Mouse (Mus musculus) thymus, adult 2 months (tissue): Measurements from ENCODE around the gene Tfdp1. TPM values are rescaled to one million over a fixed set of nuclear protein-coding genes. Genes with fewer than 3 reads are reported as not detected.

Experiments
- DNase-seq: peaks from one replicate; pipeline ENCODE4 v3.0.0; 2021
- H3K27ac ChIP-seq: fragments of 200-500 bp; 2 replicates; pipeline ENCODE4 v1.5.1; 2012; ENCODE audit warnings: low read length, control low read depth; ENCODE audit not compliant: control insufficient read depth, insufficient read depth
- H3K27me3 ChIP-seq: fragments of 200-500 bp; 2 replicates; pipeline ENCODE4 v1.6.1; 2012; ENCODE audit warnings: mild to moderate bottlenecking, low read length, moderate library complexity, mixed read lengths; ENCODE audit not compliant: control insufficient read depth, insufficient read depth
- H3K36me3 ChIP-seq: fragments of 200-500 bp; 2 replicates; pipeline ENCODE4 v1.6.1; 2012; ENCODE audit warnings: mild to moderate bottlenecking, low read length, moderate library complexity; ENCODE audit not compliant: control insufficient read depth, insufficient read depth
- H3K4me1 ChIP-seq: fragments of 200-500 bp; replicated peaks from 2 replicates; pipeline ENCODE4 v1.6.1; 2012; ENCODE audit warnings: low read length; ENCODE audit not compliant: control insufficient read depth, insufficient read depth
- H3K4me3 ChIP-seq: fragments of 200-500 bp; 2 replicates; pipeline ENCODE4 v1.5.1; 2012; ENCODE audit warnings: mild to moderate bottlenecking, low read length, control low read depth, moderate library complexity; ENCODE audit not compliant: control insufficient read depth, insufficient read depth
- CTCF ChIP-seq: fragments of 200-500 bp; IDR thresholded peaks from 2 replicates; pipeline ENCODE4 v1.5.1; 2012; ENCODE audit warnings: mild to moderate bottlenecking, control low read depth, low read length, moderate library complexity, borderline replicate concordance; ENCODE audit not compliant: control insufficient read depth, poor library complexity, insufficient read depth; ENCODE audit errors: extremely low read depth
- POLR2A ChIP-seq: fragments of 200-500 bp; IDR thresholded peaks from 2 replicates; pipeline ENCODE4 v1.6.1; 2012; ENCODE audit warnings: mild to moderate bottlenecking, low read length, control low read depth, moderate library complexity; ENCODE audit not compliant: control insufficient read depth, poor library complexity, insufficient read depth; ENCODE audit errors: extremely low read depth
- WGBS: fragments of 180-500 bp; shearing (Covaris S2); methylation state at CpG from one replicate; pipeline ENCODE4 v1.1.7; 2018; 5-methylcytosine and 5-hydroxymethylcytosine counted together
- polyA plus RNA-seq: library from polyadenylated mRNA; depleted of rRNA; stranded (reverse); fragments of >200 nt; gene quantifications from 2 replicates; pipeline ENCODE4 v1.2.3, GENCODE M21; 2012

Tfdp1 gene
- polyA plus RNA-seq, 1 experiment, result 123 TPM

- Histone ChIP-seq H3K4me1 (no peaks in the 10 kb centered on the region), H3K27ac (no peak overlapping the region), H3K27me3 (no peaks in the 10 kb centered on the region), H3K4me3 (no peak overlapping the region), H3K36me3 (no peaks in the 10 kb centered on the region)
- DNase-seq, result no peak
- WGBS, result 37% methylated on average over 8 of the region's 8 CpGs
- TF ChIP-seq POLR2A (no peak), CTCF (no peak)
Observed at GRCm38 (mm10) chr8:13387728-13388127, 49.2 kb downstream of the Tfdp1 start.

- Histone ChIP-seq H3K4me1 (no peaks in the 10 kb centered on the region), H3K4me3 (no peak overlapping the region), H3K27me3 (no peaks in the 10 kb centered on the region), H3K36me3 (no peaks in the 10 kb centered on the region), H3K27ac (no peak overlapping the region)
- no peak for DNase-seq
- no peak for TF ChIP-seq POLR2A
- no peak for TF ChIP-seq CTCF
- 70% methylated on average over 2 of the region's 2 CpGs for WGBS
Observed at GRCm38 (mm10) chr8:13388744-13389143, 50.2 kb downstream of the Tfdp1 start.

GRCm38 (mm10) chr8:13393869-13394268, 55.3 kb downstream of the Tfdp1 start:
- DNase-seq, result no peak
- no peaks in the 10 kb centered on the region for H3K27me3 ChIP-seq
- no peak overlapping the region for H3K4me3 ChIP-seq
- WGBS, result 90% methylated on average over 7 of the region's 7 CpGs
- no peak for TF ChIP-seq CTCF
- no peak for TF ChIP-seq POLR2A
- no peaks in the 10 kb centered on the region for H3K36me3 ChIP-seq
- no peak overlapping the region for H3K27ac ChIP-seq
- no peaks in the 10 kb centered on the region for H3K4me1 ChIP-seq

GRCm38 (mm10) chr8:13396725-13397124, 58.2 kb downstream of the Tfdp1 start, which contains the start of gene Atp4b:
Gene Atp4b, minus strand, starts transcription at chr8:13396825.
- Histone ChIP-seq H3K36me3 (no peaks in the 10 kb centered on the region), H3K4me1 (peaks cover 1% of the 10 kb centered on the region), H3K4me3 (no peak within 1 kb of the TSS), H3K27me3 (no peaks in the 10 kb centered on the region), H3K27ac (no peak within 1 kb of the TSS)
- WGBS, result 92% methylated on average over 5 of the region's 5 CpGs
- TF ChIP-seq CTCF (no peak), POLR2A (no peak)
- DNase-seq, result no peak

GRCm38 (mm10) chr8:13403517-13403916, 65.0 kb downstream of the Tfdp1 start:
- no peak for DNase-seq
- no peaks in the 10 kb centered on the region for H3K36me3 ChIP-seq
- peaks cover 4% of the 10 kb centered on the region for H3K4me1 ChIP-seq
- H3K27me3 ChIP-seq, result no peaks in the 10 kb centered on the region
- TF ChIP-seq POLR2A (no peak), CTCF (no peak)
- H3K27ac ChIP-seq, result no peak overlapping the region
- no peak overlapping the region for H3K4me3 ChIP-seq
- WGBS, result 89% methylated on average over 6 of the region's 6 CpGs

GRCm38 (mm10) chr8:13404666-13405131, 66.1 kb downstream of the Tfdp1 start, which contains the start of gene Grk1:
Gene Grk1, plus strand, starts transcription at chr8:13405081.
- DNase-seq, result no peak
- no peak within 1 kb of the TSS for H3K27ac ChIP-seq
- H3K4me1 ChIP-seq, result peaks cover 4% of the 10 kb centered on the region
- H3K36me3 ChIP-seq, result no peaks in the 10 kb centered on the region
- H3K4me3 ChIP-seq, result no peak within 1 kb of the TSS
- 93% methylated on average over 5 of the region's 5 CpGs for WGBS
- no peaks in the 10 kb centered on the region for H3K27me3 ChIP-seq
- TF ChIP-seq CTCF (no peak), POLR2A (no peak)

- TF ChIP-seq CTCF (no peak), POLR2A (no peak)
- Histone ChIP-seq H3K27ac (no peak overlapping the region), H3K27me3 (no peaks in the 10 kb centered on the region), H3K36me3 (no peaks in the 10 kb centered on the region), H3K4me3 (no peak overlapping the region), H3K4me1 (peaks cover 4% of the 10 kb centered on the region)
- DNase-seq, result no peak
- 95% methylated on average over 5 of the region's 5 CpGs for WGBS
Observed at GRCm38 (mm10) chr8:13406011-13406410, 67.5 kb downstream of the Tfdp1 start.
